Mouse (Mus musculus): ENCODE data around the gene Phactr2.

Gene Phactr2

DNA sequence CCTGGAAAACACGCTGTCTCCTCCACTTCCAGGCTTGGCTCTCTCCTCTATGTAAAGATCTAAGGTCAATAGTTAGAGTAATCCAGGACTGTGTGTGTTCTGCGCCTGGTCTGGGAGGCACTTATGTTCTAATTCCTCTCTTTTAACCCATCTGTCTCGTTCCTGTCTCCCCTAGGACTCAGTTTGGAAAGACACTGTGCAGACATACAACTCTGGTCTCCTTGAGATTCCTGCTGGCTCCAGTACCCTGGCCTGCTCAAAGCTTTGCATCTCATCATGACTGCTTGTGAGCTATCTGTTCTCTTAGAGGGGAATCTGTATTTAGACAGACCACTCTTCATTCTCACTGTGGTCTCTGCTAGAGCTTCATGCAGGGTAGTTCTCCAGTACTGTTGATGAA lies 215.0 kb downstream of the Phactr2 start:
- no peak for DNase-seq

DNA sequence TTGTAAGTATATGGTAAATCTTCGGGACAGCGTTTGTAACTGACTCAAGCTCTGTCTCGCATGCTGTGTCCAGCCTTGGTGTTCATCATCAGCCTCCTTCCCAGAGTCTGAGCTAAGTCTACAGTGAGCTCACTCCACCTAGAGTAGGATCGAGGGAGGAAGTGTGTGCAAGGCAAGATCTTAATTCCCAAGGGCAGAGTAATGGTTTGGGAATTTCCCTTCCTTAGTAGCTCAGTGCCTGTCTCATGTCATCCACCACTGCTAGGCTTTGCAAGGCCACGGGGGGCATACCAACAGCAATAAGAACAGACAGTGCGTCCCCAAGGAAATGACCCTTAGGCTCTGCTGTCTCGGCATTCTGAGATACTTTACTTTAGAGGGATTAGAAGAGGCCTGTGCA lies 218.0 kb downstream of the Phactr2 start:
- DNase-seq = no peak

DNA sequence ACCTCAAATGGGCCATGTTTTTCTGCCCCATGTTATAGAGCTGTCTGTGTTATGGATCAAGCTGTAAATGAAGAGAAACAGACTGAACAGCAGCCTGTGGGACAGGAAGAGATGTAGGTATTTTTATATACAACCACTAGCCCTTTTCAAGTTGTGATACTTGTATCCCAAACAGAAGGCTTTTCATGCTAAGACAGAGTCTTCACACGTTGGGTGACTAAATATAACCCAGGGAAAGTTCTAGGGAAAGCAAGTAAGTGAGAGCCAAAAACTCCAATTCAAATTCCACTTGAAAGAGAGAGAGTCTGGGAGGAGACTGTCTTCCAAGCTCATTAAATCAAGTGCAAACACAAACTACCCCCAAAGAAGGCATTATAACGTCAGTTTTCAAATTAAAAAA lies 223.9 kb downstream of the Phactr2 start:
- no peak for DNase-seq

DNA sequence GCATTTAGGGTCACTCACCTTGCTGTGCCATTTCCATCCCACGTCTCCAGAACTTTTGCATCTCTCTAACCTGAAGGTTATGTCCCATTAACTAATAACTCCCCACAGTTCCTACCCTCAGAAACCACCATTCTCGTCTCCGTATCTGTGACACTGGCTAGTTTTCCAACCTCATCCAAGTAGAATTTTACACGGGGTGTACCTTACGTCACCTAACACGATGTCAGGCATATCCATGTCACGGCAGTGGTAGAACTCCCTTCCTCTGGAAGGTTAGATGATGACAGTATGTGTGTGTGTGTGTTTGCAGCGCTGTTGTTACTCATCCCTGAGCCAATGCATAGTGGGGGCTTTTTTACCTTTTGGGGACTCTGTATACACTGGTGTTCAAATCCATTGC lies 225.1 kb downstream of the Phactr2 start:
- no peak for DNase-seq

DNA sequence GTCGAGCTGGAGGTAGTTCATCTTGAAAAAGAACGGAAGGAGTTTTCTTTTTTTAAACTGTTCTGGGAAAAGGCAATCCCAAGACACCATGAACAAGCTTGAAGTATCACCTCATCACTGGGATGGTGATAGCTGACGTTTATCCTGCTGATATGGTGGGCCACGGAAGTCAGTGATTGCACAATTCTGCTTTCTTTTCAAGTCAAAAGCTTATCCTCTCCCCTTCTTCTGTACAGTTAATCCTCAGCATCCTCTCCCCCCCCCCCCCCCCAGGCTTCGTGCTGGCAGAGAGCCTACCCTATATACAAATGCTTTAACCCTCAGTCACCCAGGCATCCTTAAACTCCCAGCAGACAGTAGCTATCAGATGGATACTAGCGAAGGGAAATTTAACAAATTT lies 228.5 kb downstream of the Phactr2 start:
- DNase-seq = no peak

DNA sequence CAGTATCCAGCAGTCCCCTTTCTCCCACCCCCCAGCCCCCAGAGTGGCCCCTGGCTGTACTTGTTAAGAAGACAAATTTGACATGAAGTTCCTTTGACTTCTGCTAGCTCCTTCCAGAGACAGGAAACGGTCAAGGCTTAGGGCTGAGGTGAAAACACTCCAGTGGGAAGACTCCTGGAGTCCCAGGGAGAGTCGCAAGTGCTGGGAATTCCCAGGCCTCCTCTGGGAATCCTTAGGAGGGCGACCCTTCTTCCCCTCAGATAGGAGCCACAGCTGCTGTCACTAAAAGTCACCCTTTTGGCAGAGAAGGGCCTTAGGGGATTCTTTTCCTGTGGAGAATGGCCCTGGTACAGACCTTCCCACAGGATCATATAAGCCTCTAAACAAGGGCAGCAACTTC lies 230.0 kb downstream of the Phactr2 start:
- no peak for DNase-seq

DNA sequence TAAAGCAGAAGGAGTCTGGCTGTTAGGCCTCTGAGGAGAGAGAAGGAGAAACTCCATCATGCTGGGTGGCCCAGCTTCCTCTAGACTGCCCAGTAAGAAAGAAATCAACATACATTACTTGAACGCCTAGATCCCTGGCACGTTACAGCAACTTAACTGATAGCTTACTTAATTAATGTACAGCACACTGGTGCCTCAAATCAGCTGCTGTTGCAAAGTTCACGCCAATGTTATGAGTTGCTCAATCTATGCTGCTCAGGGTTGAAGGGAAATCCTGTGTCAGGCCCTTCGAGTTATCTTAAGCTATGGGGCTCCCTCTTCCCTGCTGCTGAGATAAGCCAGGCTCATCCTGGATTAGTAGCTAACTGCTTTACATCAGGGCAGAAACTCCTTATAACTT lies 233.8 kb downstream of the Phactr2 start:
- no peak for DNase-seq

DNA sequence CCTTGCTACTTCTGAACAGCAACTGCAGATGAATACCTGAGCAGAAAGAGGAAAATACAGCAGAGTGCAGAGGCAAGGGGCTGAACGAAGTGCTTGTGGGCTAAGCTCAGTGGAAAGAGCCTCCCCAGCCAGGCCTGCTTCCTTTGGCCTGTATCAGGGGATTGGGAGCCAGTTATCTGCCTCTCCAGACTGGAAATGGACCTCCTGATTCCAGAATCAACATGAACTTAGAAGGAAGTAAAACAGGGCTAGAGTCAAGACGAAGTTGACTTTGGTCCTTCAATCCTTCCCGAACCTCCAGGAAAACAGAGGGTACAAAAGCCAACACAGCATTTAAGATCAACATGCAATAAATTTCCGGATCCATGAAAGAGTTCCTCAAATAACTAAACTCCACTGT lies 236.0 kb downstream of the Phactr2 start:
- no peak for DNase-seq

DNA sequence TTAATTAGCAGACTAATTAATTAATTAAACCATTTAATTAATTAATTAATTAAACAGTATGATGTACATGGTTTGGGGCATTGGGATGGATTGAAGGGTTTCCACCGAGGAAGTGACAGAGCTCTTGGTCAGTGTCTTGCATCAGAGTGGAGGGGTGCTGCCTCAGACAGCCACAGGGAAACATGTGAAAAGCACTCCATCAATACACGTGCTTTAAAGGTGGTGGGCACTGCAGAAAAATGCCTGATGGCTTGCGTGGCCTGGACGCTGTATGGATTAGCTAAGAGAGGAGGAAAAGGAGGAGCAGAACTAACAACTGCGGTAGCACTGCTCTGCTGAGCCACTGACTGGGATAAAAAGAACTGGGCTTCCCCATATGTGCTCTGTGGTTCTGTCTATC lies 237.3 kb downstream of the Phactr2 start:
- no peak for DNase-seq

DNA sequence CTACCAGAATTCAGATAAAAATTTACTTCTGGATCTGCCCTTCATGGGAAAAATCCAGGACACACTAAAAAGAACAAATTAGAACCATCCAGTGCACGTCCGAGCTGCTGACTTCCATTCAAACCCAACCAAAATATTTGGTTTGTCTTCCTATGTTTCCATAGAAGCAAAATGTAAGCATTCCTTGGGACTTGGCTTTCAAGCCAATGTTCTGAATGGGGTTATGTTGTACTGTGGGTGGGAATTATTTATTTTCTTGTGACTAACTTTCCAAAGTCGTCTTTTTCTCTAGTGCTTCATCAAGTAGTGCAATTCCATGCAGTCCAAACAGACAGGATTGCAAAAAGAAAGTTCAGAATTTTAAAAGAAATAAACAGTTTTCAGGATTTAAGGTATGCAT lies 239.7 kb downstream of the Phactr2 start:
- DNase-seq = no peak

DNA sequence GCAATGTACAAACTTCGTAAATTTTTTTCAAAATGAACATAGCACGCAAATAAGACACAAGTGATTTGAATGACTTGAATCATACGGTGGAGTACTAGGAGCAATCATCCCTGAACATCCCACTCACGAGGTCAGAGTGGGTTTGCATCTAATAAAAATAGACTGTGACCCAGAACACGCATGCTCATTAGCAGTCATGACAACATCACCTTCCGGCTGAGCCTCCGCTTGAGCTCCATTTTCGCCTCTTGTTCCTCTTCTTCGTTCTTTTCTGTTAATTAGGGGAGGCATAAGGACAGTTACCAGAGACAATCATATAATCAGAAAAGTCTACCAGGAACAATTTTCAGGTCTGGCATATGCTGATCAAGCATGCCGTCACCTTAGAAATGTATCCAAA lies 240.3 kb downstream of the Phactr2 start:
- DNase-seq = no peak

DNA sequence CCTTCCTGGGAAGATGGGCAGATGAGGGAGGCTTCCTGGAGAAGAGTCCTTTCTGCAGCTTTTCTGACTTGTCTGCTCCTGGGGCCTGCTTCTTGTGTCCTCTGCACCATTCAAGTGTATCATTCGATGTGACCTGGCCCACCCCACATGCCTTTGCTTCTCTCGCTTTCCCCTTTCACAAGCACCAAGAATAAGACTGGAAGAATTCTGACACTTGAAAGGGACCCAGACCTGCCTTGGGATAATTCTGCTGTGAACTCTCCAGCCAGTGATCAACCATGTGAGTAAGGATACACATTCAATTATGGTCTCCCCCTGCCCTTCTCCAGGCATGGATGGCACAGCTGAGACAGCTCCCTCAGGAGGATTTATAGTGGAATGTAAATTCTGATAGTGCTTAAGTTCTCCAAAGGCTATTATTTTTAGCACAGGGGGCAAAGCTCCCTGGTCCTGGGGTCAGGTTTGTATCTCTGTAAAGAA lies 241.0 kb downstream of the Phactr2 start:
- DNase-seq = no peak

DNA sequence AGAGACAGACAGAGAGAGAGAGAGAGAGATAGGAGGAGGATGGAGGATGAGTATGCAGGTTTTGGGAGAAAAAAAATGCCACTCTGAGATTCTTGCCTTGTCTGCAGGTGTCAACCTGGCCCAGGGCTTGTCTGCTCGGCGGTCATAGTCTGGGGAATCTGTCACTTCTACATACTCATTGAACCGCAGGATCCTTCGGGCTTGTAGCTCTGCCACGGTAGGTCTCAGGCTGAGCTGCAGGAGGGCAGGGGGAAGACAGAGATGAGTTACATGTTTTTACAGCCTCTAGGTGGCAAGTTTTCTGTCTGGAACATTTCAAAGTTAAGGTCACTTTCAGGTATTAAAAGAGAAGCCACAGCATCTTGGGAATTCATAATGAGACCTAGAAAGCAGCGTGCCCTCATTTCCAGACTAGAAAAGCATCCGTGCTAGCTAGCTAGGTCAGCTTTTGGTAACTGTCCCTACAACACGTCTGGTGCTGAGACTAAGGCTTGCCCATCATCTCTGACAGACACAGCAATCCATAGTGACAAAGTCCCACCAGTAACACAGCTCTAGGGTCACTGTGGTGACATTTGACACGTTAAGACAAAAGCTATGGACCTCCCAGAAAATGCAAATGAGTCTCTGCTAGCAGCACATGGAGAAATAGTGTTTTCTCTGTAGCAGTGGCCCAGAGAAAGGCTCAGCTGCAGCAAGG lies 241.6 kb downstream of the Phactr2 start:
- DNase-seq = no peak

DNA sequence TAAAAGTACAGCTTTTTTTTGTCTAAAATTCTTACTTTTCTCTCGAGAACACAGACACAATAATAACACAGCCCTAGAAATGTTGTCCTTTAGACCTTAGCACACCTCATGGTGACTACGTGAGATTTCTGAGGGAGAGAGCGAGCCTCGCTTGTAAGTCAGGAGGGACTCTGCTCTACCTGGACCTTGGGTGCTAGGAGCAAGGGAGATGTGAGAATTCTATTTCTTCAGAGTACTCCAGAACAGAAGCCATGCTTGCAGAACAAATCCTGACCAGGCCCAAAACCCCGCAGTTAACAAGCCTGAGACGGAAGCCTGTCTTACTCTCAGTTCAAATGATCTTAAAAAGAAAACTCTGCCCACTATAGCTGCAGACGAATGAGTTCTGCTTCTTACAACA lies 243.5 kb downstream of the Phactr2 start:
- no peak for DNase-seq

DNA sequence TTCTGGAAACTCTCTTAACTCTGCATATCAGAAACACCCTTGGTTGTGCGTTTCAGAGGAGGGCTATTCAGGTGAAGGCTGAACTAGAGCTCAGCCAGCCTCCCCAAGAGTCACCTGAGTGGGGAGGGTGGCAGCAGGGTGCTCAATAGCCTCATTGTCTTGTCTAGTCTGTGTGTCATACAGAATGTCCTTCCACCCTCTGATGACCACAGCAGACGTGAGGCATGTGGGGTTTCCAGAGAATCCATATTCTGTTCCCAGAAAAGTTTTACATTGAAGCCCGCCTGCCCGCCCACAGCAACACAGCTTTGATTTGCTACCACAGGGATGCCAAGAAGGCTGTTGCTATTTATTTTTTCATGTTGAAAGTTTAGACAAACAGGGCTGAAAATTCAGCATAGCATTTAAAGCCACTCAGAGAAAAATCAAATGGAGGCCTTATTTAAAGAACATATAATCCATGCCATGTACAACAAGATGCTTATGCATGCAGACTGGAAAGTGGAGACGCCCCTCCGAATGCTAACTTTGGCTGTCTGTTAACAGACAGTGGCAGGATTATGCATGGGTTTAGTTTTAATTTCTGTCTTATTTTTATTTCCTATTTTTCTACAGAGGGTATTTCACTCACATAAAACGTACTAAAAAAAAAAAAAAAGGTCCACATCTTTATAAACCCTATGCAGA lies 248.7 kb downstream of the Phactr2 start:
- DNase-seq = no peak

DNA sequence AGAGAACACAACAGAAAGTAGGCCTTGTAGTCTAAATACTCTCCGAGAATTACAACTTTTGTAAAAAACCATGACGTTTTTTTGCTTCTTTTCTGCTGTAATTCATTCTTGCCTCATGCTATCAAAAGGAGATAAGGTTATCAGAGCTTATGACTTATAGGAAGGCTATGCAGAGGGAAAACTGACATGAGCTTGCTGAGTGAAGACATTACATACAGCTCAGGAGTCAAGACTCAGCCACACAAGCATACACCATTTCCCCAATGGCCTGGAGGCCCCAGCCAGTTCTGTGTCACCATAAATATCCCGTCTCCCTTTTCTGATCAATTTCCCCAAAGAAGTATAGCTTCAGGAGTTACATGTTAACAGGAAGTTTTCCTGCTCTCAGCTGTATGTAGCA lies 252.1 kb downstream of the Phactr2 start:
- DNase-seq = no peak

DNA sequence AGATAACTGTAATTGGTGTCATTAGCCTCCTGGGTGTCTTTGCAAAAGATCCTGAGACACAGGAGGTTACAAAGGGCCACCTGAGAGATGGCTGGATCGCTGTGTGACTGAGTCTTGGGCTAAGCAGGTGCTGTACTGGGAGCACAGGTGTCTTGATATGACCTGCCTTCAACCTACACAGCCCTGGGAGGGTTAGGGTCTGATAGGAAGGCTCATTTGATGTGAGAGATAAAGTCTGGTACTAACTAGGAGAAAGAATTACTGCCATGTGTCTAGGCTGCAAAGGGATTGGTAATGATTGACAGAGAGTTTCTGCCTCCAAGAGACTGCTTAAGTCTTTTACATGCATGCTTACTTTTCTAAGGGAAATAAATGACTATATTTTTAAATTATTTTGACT lies 254.2 kb downstream of the Phactr2 start:
- DNase-seq = no peak

DNA sequence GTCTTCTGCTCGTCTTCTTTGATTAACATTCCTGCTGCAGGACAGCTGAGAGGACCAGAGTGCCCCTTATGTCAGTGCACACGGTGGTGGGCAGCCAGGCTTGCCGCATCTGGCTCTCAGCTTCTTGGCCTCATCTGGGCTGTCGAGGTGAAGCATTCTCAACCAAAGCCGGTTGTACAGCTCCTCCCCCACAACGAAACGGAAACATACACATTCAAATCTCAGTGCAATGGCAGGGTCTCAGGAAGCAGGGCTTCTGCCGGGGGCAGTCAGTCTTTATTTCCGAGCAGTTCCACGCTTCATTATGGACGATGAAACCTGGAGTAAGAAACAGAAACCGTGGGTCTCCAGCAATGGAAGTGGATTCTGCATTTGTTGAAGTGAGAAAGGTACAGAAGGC lies 260.3 kb downstream of the Phactr2 start:
- DNase-seq = no peak

DNA sequence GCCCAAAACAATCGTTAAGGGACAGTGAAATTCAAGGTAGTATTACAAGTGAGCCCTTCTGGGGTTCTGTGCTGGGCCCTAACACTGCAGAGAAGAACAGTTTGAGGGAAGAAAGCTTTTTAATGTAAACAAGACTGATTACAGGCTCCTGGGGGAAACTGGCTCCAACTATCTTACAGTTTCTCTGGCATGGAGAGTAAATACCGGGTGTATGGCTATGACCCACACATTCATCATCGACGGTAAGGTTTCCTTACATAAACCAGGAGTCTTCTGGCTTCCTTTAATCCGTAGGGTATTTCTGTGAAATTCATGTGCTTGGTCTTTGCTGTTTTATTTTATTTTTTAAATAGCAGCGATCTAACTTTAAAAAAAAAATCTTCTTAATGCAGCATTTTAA lies 261.4 kb downstream of the Phactr2 start:
- DNase-seq = no peak

DNA sequence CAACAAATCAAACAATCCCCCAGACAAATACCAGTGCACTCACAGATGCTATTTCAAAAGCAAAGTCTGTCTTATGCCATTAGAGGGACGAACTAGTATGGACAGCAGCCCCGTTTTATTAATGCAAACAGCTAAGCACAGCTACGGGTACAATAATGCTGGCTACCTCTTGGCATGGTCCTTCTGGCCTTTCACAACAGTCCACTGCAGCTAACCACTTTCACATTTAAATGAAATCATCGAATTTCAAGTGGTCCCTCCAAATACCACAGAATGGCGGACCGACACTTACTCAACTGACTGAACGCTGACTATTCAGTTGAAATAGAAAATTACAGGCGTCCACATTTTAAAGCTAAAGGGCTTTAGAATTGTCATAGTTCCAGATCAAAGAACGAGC lies 261.9 kb downstream of the Phactr2 start:
- no peak for DNase-seq

DNA sequence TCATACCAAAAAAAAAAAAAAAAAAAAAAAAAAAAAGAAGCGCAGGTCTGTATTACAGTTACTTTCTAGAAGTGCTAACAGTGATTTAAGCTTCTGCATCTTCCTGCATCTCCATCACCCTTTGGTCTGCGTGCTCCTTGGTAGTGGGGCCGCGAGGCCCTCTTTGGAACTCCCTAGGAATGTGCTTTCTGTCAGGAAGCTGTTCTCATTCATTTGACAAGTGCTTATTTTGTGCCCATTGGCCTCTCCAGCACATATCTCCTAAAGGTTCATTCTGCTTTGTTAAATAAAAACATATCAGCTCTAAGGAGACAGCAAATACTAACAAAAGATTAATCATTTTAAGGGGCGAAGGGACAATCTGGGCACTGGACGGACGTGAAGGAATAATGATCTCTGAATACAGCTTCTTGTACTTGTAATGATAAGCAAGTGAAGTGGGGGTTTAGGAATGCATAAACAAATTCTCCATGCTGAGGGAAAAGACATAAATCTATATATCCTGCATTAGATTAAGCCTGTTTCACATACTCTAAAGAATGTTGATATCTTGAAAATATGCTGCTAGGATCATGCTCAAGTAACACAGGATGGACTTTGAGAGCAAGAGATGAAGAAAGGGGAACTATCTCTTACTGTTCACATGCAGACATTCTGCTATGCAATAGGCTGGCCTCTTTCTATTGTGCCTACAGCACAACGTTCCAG lies 264.1 kb downstream of the Phactr2 start:
- no peak for DNase-seq

DNA sequence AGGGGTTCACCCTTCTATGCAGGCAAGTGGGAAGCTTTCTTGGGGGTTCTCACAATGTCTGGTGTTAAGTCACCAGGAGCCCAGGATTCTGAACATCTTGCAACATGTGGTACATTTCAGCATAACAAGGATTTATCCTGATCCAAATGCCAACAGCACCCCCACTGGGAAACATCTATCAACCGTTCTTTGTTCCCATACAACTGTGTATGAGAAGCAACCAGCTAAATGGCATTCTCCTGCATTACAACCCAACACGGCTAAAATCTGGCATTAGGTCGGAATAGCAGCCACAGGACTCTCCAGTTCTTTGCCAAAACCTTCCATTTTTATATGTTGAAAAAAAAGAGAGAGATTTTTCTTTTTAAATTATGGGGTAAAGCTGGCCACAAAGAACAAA lies 264.7 kb downstream of the Phactr2 start:
- no peak for DNase-seq

DNA sequence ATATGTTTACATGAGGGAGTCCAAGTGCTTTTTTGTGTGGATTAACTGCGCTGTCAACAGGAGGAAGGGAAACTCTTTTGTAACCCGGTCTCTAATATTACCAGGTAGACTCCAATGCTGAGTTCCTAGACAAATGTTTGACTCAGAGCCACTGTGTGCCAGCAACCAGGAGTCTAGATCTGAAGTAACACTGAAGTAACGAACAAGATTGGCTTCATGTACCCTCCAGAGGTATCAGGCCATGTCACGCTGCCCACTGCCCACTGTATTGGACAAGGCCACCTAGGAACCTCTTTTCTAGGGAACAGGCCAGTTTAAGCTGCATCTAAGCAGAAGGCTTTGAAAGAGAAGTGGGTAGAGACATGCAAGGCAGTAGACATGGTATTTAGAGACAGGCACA lies 265.2 kb downstream of the Phactr2 start:
- no peak for DNase-seq

DNA sequence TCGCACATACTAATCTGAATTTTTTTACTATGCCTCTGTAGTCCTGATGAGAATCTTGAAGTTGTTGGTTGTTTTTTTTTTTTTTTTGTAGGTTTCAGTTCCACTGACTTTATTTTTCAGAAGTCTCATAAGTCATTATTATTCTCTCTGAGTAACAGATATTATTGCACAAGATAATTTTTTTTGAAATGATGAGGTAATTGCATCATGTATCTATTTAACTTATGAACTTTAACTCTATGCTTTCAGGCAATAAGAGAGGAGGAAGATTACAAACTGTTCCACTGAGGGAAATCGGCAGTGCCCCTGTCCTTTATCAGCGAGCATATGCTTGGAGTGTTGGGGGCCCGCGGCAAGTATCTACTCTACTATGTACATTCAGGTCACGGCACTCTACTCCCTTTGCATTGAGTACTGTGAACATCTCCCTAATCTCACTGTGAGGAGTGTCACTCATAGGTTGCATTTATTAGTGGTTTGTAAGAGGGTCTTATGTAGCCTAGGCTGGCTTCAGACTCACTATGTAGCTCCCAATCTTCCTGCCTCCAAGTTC lies 272.4 kb downstream of the Phactr2 start:
- no peak for DNase-seq
